Mouse (Mus musculus) cerebellum, adult 2 months (tissue): ENCODE results near the gene Bspry.

Source experiments
- CTCF ChIP-seq: fragments of 200-500 bp; IDR thresholded peaks from 2 replicates; pipeline ENCODE4 v1.5.1; 2011; ENCODE audit warnings: low read depth, mild to moderate bottlenecking, control low read depth, low read length, moderate library complexity, borderline replicate concordance; ENCODE audit not compliant: insufficient read depth
- POLR2A ChIP-seq: fragments of 200-500 bp; IDR thresholded peaks from 2 replicates; pipeline ENCODE4 v1.6.1; 2011; ENCODE audit warnings: low read length, control low read depth, borderline replicate concordance; ENCODE audit not compliant: insufficient read depth

- TF ChIP-seq POLR2A (no peak), CTCF (no peak)
Observed at GRCm38 (mm10) chr4:62480709-62481605, 1.1 kb downstream of the Bspry start.
